Mouse (Mus musculus) G1E-ER4 (cell line): ENCODE results near the gene Tmem131l. TPM values are rescaled to one million over a fixed set of nuclear protein-coding genes. Genes with fewer than 3 reads are reported as not detected.

Experiments
- GATA1 ChIP-seq: IDR thresholded peaks from one replicate; pipeline ENCODE4 v1.8.0; 2012; ENCODE audit warnings: low read length, inconsistent platforms
- polyA plus RNA-seq: library from polyadenylated mRNA; stranded (reverse); fragments of >175 nt; gene quantifications from 2 replicates; pipeline ENCODE4 v1.2.3, GENCODE M21; 2012

Tmem131l gene
- polyA plus RNA-seq, 1 experiment = 39.4 TPM

GRCm38 (mm10) chr3:84002433-84003090 lies 37.4 kb downstream of the Tmem131l start:
- no peak for TF ChIP-seq GATA1

GRCm38 (mm10) chr3:83997563-83997962 lies 42.4 kb downstream of the Tmem131l start:
- no peak for TF ChIP-seq GATA1

DNA sequence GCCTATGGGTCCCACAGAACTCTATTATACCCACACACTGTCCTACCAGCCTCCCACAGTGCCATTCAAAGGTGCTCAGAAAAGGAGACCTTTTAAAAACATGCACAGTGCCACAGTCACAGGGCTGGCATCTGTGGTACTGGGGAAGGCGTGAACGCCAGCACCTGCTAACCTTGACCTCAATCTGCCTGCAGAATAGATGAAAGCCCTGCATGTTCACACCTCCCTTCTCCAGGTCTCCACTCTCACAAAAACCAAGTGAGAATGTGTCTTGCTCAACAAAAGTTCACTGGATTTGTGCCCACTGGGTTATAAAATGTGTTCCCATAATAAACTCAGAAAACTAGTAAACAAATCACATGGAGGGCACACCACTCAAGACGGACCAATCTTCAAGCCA lies 42.9 kb downstream of the Tmem131l start:
- TF ChIP-seq GATA1 = no peak

- TF ChIP-seq GATA1 = no peak
Measured at GRCm38 (mm10) chr3:83996086-83996485, 43.9 kb downstream of the Tmem131l start.

DNA sequence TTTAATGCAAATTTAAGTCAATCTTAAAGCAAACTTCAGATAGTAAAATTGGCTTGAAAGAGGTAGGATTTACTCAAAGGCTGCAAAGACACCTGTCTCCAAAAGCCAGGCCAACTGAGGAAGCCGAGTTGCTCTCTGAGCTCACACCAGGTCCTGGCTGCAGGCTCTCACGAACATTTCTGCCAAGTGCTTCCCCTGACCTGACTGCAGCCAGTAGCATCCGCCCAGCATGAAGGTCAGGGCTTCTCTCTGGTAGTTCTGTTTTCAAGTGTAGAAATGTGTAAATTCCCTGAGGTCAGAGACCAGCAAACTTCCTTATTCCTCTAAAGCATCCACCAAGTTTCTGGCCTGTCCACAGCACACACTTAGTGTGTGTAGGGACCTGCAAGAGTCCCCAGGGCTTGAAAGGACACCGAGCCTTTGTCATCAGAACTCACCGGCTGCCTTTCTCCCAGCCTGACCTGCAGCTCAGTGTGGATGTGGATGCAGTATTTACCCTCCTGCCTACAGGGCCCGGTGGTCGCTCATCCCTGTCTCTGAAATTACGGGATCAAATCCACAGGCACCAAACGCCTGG lies 44.6 kb downstream of the Tmem131l start:
- no peak for TF ChIP-seq GATA1

- TF ChIP-seq GATA1 = no peak
Measured at GRCm38 (mm10) chr3:83994217-83994839, 45.6 kb downstream of the Tmem131l start.

DNA sequence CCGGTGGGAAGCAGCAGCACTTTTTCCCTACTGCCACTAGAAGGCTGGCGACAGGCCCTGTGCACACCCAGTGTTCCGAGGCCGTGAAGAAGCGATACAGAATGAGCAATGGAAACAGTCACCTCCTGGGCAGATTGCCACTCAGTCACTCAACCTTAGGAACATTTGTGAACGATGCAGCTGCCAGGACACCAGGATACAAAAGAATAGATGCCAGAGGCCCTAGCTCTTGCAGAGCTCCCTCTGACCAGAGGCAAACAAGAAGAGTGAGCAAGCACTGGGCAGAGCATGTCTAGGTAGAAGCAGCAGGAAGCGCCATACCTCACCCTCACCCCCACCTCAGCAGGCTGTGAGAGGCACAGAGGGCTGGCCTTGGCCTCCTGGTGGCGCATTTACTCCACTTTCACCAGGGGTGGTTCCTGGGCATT lies 46.9 kb downstream of the Tmem131l start:
- TF ChIP-seq GATA1 = no peak

GRCm38 (mm10) chr3:83991691-83992524 lies 48.1 kb downstream of the Tmem131l start:
- no peak for TF ChIP-seq GATA1

DNA sequence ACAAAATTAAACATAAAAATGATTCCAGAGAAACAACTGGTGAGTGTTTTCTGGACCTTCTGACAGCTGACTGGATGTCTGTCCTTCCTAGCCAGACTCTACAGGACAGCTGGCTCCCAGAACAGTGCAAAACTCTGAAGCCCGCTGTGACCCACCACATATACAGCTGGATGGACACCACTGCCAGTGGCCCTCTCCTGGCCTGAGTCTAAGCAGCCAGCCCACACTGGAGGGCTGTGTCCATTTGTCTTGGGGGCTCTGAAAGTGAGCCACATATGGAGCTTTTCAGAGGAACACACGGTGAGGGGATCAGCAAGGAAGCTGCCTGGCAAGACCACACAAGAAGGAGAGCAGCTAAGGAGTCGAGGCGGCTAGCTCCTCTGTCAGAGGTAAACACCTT lies 51.8 kb downstream of the Tmem131l start:
- TF ChIP-seq GATA1 = no peak

- no peak for TF ChIP-seq GATA1
Measured at GRCm38 (mm10) chr3:83987533-83988112, 52.4 kb downstream of the Tmem131l start.

DNA sequence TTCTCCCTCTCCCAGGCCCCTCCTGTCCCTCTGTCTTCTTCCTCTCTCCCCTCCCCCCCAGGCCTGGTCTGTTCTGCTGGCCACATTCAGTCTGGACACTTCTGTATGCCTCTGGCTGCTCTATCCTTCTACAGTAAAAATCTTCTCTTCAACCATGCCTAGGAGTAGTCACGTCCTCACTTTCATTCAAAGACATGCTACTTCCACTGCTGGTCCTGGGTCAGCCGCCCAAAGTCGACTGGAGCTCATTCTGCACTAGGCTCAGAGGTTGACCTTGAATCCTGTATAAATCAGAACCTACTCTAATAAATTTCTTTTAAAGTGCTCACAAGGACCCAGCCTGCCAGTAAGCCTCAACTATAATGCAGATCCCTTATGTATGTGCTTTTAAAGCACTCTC lies 53.2 kb downstream of the Tmem131l start:
- no peak for TF ChIP-seq GATA1

GRCm38 (mm10) chr3:83985426-83985825 lies 54.5 kb downstream of the Tmem131l start:
- TF ChIP-seq GATA1 = no peak

- no peak for TF ChIP-seq GATA1
Measured at GRCm38 (mm10) chr3:83984379-83984778, 55.6 kb downstream of the Tmem131l start.

GRCm38 (mm10) chr3:83982821-83983220 lies 57.2 kb downstream of the Tmem131l start:
- no peak for TF ChIP-seq GATA1

DNA sequence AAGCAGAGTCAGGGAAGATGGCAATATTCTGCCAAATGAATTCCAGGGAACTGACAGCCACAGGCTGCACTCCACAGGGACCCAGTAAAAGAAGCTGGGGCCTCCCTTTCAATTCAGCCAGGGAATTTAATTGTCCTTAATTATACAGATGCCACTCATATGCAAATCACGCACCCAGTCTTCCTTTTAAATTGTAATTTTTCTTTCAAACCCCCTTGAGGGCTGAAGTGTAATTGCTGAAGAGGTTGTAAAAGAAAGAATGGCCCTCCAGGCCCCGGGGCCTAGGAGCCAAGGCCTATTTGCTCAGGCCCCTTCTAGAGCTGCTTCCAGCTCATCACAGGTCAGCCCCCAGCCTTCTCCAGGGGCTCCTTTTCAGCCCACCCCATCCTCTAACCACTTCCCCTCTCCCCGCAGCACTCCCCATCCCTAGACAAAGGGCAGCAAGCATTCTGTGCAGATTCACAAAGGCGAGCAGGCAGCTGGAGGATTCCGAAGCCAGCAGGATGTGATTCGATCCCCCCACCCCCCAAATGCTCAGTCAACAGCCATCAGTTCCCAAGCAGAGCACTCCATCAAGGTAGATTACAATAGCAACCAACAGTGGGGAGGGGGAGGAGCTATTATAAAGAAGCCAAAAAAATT lies 59.6 kb downstream of the Tmem131l start:
- TF ChIP-seq GATA1 = no peak
